In the genomic region with DNA sequence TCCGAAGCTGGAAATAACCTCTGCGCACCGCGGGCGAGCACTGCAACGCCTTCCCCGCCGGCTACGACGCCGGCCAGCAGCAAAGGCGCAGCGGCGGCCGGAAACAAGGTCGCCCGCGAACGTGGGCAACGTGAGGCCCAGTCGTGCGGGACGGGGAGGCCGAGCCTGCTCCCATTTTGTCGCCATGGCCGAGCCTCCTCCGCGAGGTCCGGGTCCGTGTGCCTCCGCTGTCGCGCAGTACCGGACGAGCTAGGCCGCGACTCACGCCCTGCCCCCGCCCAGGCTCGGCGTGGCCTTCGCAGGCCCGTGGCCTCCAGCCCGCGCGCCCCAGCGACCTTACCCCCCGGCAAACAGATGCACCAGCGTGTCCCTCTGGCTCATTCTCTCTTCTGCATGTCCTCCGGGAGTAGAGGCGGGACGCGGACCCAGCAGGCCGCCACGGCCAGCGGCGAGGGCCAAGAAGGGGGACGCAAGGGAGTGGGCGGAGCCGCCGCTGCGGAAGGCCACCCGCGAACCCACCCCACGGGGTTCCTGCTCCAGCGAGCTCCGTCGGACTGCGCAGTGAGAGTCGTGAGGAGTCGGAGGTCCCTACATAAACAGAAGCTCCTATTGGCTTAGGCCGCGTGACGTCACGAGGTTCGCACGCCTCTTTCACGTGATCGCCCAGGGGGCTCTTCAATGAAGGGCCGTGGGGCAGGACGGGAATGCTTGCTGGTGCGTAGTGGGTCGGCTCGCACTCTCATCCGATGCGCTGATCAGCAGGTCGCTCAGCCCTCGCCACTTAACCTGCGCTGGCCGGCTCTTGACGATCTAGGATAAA, we compare ENCODE assay signal across 8 mouse cellular contexts. TPM values are rescaled to one million over a fixed set of nuclear protein-coding genes. Genes with fewer than 3 reads are reported as not detected.
DNase-seq lines count a peak whose midpoint lies in the region; ATAC-seq and TF ChIP-seq lines count a peak whose summit lies in the region.

A gene (minus strand): TSS at position 587 of the 820 bp plus-strand sequence.

- H3K4me3 ChIP-seq in ES-E14 (ENCODE audit: insufficient read depth in 1 of 2, low read depth in 1 of 2, low read length in 2 of 2, poor library complexity in 1 of 2, severe bottlenecking in 1 of 2), result peak within 1 kb of the TSS; percentile 73 to 90
- peak within 1 kb of the TSS; percentile 64 for H3K4me3 ChIP-seq in forebrain, embryonic 15.5 days
- peak within 1 kb of the TSS; percentile 91 for H3K4me3 ChIP-seq in lung, adult 2 months (replicated peaks; ENCODE audit: extremely low read depth, low read depth, low read length)

- no peaks in the 10 kb centered on the region for H3K9me3 ChIP-seq in ES-E14 (ENCODE audit: control insufficient read depth, insufficient read depth, low read depth, low read length)
- no peaks in the 10 kb centered on the region for H3K9me3 ChIP-seq in forebrain, embryonic 15.5 days

- peak within 1 kb of the TSS; percentile 87 for H3K27ac ChIP-seq in ES-E14 (ENCODE audit: insufficient read depth, low read depth, low read length, poor library complexity, severe bottlenecking)
- H3K27ac ChIP-seq in forebrain, embryonic 15.5 days (replicated peaks), result peak within 1 kb of the TSS; percentile 82

- DNase-seq in ES-E14 (ENCODE audit: low read depth, low spot score), result peak; percentile 96
- peak; percentile 94 for DNase-seq in cerebellum, adult 11-12 months
- DNase-seq in heart, postnatal 25 days (ENCODE audit: low spot score), result peak; percentile 96
- DNase-seq in layer of hippocampus, adult 18-20 months (ENCODE audit: low spot score in 2 of 2), result peak; percentile 95 to 99
- peak; percentile 98 for DNase-seq in lung, adult 2 months
- peak; percentile 96 to 98 for DNase-seq in thymus, adult 18-20 months

- TF ChIP-seq POLR2A in lung, adult 2 months (IDR thresholded peaks at IDR 0.05; ENCODE audit: borderline replicate concordance, extremely low read depth, low read depth, low read length), result peak; percentile 89; the same call in 1 of the 2 replicates

- no peaks in the 10 kb centered on the region for H3K36me3 ChIP-seq in ES-E14 (ENCODE audit: control insufficient read depth, insufficient read depth, low read length, poor library complexity, severe bottlenecking)
- H3K36me3 ChIP-seq in forebrain, embryonic 15.5 days, result no peaks in the 10 kb centered on the region

- intact Hi-C loops in heart, postnatal 25 days (cut with DNase I), result no loop called here

- no peak for TF ChIP-seq CTCF in lung, adult 2 months (IDR thresholded peaks at IDR 0.05; ENCODE audit: insufficient read depth, low read length)

- H3K9ac ChIP-seq in ES-E14 (ENCODE audit: insufficient read depth, low read depth, low read length, poor library complexity, severe bottlenecking), result peak within 1 kb of the TSS; percentile 91
- peak within 1 kb of the TSS; percentile 63 for H3K9ac ChIP-seq in forebrain, embryonic 15.5 days (replicated peaks)

- peak within 1 kb of the TSS; percentile 50 for H3K4me2 ChIP-seq in forebrain, embryonic 15.5 days (replicated peaks)

- ATAC-seq in forebrain, embryonic 15.5 days (replicated peaks), result peak; percentile 99
- ATAC-seq in neutrophil, adult 5-6 weeks (ENCODE audit: extremely low read depth, insufficient number of reproducible peaks, low FRiP score, poor library complexity, severe bottlenecking), result peak; percentile 91

- H3K4me1 ChIP-seq in ES-E14 (ENCODE audit: control insufficient read depth in 2 of 2, insufficient read depth in 2 of 2, low read length in 2 of 2, poor library complexity in 1 of 2), result peaks cover 4 to 6% of the 10 kb centered on the region in 2 experiments; a peak in 2 of 4 replicates
- peaks cover 17% of the 10 kb centered on the region for H3K4me1 ChIP-seq in forebrain, embryonic 15.5 days
- H3K4me1 ChIP-seq in lung, adult 2 months (ENCODE audit: control insufficient read depth, insufficient read depth, low read length), result peaks cover under 1% of the 10 kb centered on the region

- under 1% methylated on average over 91 of the region's 91 CpGs for WGBS in forebrain, embryonic 15.5 days
- WGBS in lung, adult 2 months, result under 1% methylated on average over 91 of the region's 91 CpGs

- in situ Hi-C loops in ES-E14 (cut with MboI; ENCODE audit: low sequenced_read_pairs in 2 of 2, unreplicated experiment in 2 of 2), result no loop called here

- no peaks in the 10 kb centered on the region for H3K27me3 ChIP-seq in forebrain, embryonic 15.5 days

TF ChIP-seq in ES-E14, 5 proteins besides CTCF, POLR2A, EP300 and RAD21:
- TF ChIP-seq MAFK (IDR thresholded peaks at IDR 0.05; ENCODE audit: insufficient read depth, low read depth, low read length) (no peak), HCFC1 (IDR thresholded peaks at IDR 0.05; ENCODE audit: borderline replicate concordance, insufficient read depth, low read length) (0 out of 2 replicates have a peak, but pooled peaks have one; percentile 62), ZNF384 (IDR thresholded peaks at IDR 0.05; ENCODE audit: low read depth, low read length) (no peak)

RNA-seq across cellular contexts. Expression of the gene that starts here (rescaled TPM):
- 142 and 170 TPM in 2 replicates for total RNA-seq in ES-E14 (2012; rRNA removed)
- polyA plus RNA-seq in forebrain, embryonic 15.5 days (2015; fragmentation: Nextera tagmentation; extraction: Ambion mirVana), result 68.4 and 75.1 TPM in 2 replicates
- total RNA-seq in heart, postnatal 25 days (2021), result 10 to 100 TPM; 38.8 to 42.5 TPM
- 10 to 100 TPM; 69.3 to 72.7 TPM for total RNA-seq in layer of hippocampus, adult 18-20 months (2021)
- polyA plus RNA-seq in lung, adult 2 months (2012; rRNA removed), result 17.0 and 31.9 TPM in 2 replicates
- total RNA-seq in neutrophil, adult 5-6 weeks (2017), result 89.5 and 105 TPM in 2 replicates

Comparison
In these comparisons a context has a peak if more than half of its experiments do, and no peak if none do; other contexts are left out.
1. Peak in every context shown above with its lines: DNase-seq, ATAC-seq, H3K4me3 ChIP-seq and H3K27ac ChIP-seq.